Mouse (Mus musculus) heart, embryonic 14.5 days (tissue): ENCODE measurements around the gene Myl9. TPM values are rescaled to one million over a fixed set of nuclear protein-coding genes. Genes with fewer than 3 reads are reported as not detected.

ENCODE experiments used
- ATAC-seq: fragments of 200-750 bp; cut with Nextera tagmentation; 2 replicates; pipeline ENCODE4 v1.8.0; 2017; ENCODE audit warnings: low read depth, moderate TSS enrichment; ENCODE audit not compliant: insufficient number of reproducible peaks, insufficient read depth, low FRiP score
- H3K27ac ChIP-seq, 2 experiments: fragments of 200-500 bp in 1 of 2; fragments of 300-500 bp in 1 of 2; sonication (generic) in 1 of 2; replicated peaks in 1 of 2; 2 replicates each; pipeline ENCODE4 v1.5.1; 2012 to 2014; ENCODE audit warnings: low read depth in 2 of 2, low read length in 2 of 2, control low read depth in 1 of 2, mild to moderate bottlenecking in 1 of 2, mixed read lengths in 1 of 2; ENCODE audit not compliant: control insufficient read depth in 1 of 2, insufficient read depth in 1 of 2
- H3K27me3 ChIP-seq: fragments of 300-500 bp; sonication (generic); 2 replicates; pipeline ENCODE4 v1.6.1; 2014; ENCODE audit warnings: mild to moderate bottlenecking, low read length, control low read depth; ENCODE audit not compliant: control insufficient read depth, insufficient read depth
- H3K36me3 ChIP-seq: fragments of 300-500 bp; sonication (generic); 2 replicates; pipeline ENCODE4 v1.6.1; 2014; ENCODE audit warnings: mild to moderate bottlenecking, control low read depth, low read length, mixed read lengths; ENCODE audit not compliant: control insufficient read depth, insufficient read depth
- H3K4me1 ChIP-seq, 2 experiments: fragments of 200-500 bp in 1 of 2; fragments of 300-500 bp in 1 of 2; sonication (generic) in 1 of 2; 2 replicates each; pipeline ENCODE4 v1.6.1; 2012 to 2014; ENCODE audit warnings: low read length in 2 of 2, control low read depth in 1 of 2, mixed read lengths in 1 of 2; ENCODE audit not compliant: control insufficient read depth in 2 of 2, insufficient read depth in 2 of 2
- H3K4me2 ChIP-seq: fragments of 300-500 bp; sonication (generic); 2 replicates; pipeline ENCODE4 v1.6.1; 2014; ENCODE audit warnings: mild to moderate bottlenecking, low read length
- H3K4me3 ChIP-seq, 2 experiments: fragments of 200-500 bp in 1 of 2; fragments of 300-500 bp in 1 of 2; sonication (generic) in 1 of 2; 2 replicates each; pipeline ENCODE4 v1.5.1; 2012 to 2014; ENCODE audit warnings: low read length in 2 of 2, mild to moderate bottlenecking in 2 of 2, control low read depth in 1 of 2, low read depth in 1 of 2, moderate library complexity in 1 of 2; ENCODE audit not compliant: control insufficient read depth in 1 of 2, insufficient read depth in 1 of 2
- H3K9ac ChIP-seq: fragments of 300-500 bp; sonication (generic); 2 replicates; pipeline ENCODE4 v1.6.1; 2014; ENCODE audit warnings: mild to moderate bottlenecking, low read length
- H3K9me3 ChIP-seq: fragments of 300-500 bp; sonication (generic); 2 replicates; pipeline ENCODE4 v1.6.1; 2016; ENCODE audit warnings: low read length, control low read depth; ENCODE audit not compliant: control insufficient read depth
- WGBS: fragments of 180-500 bp; shearing (Covaris S2); extraction: QIAGEN DNeasy Blood & Tissue Kit; methylation state at CpG from one replicate; pipeline ENCODE4 v1.1.7; 2014; 5-methylcytosine and 5-hydroxymethylcytosine counted together
- polyA plus RNA-seq: library from polyadenylated mRNA; unstranded; fragments of >200 nt; fragmentation: Nextera tagmentation; extraction: Ambion mirVana; gene quantifications from 2 replicates; pipeline ENCODE4 v1.2.1, GENCODE M21; 2014

Gene Myl9
- polyA plus RNA-seq, 1 experiment from 2014 or later, result 2,167 TPM

- Histone ChIP-seq H3K27ac (no peak overlapping the region), H3K4me1 (peaks cover 32 to 52% of the 10 kb centered on the region in 2 experiments), H3K4me3 (no peak overlapping the region)
Observed at GRCm38 (mm10) chr2:156780129-156780528, 4.9 kb downstream of the Myl9 start.

DNA sequence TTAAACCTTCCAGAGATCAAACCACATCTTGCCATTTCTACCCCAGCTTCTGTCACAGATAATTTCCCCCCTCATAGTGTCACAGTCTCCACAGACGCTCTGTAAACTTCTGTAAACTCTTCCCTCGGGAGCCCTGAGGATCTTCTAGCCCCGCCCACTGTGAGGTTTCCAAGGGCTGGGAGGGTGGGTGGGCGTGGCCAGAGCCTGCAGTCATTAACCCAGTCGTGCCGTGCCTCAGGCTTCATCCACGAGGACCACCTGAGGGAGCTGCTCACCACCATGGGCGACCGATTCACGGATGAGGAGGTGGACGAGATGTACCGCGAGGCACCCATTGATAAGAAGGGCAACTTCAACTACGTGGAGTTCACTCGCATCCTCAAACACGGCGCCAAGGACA, 5.5 kb downstream of the Myl9 start:
- H3K4me1 ChIP-seq, result peaks cover 32 to 52% of the 10 kb centered on the region in 2 experiments
- WGBS, result 27% methylated on average over 17 of the region's 17 CpGs
- ATAC-seq, result no peak
- H3K9ac ChIP-seq, result no peak overlapping the region
- no peak overlapping the region for H3K27ac ChIP-seq
- no peaks in the 10 kb centered on the region for H3K27me3 ChIP-seq
- no peaks in the 10 kb centered on the region for H3K9me3 ChIP-seq
- H3K4me3 ChIP-seq, result no peak overlapping the region
- peaks cover 38% of the 10 kb centered on the region for H3K36me3 ChIP-seq
- H3K4me2 ChIP-seq, result no peak overlapping the region

More at GRCm38 (mm10) chr2:156780129-156780528, 4.9 kb downstream of the Myl9 start:
- H3K9me3 ChIP-seq, result no peaks in the 10 kb centered on the region
- no peaks in the 10 kb centered on the region for H3K27me3 ChIP-seq
- ATAC-seq, result no peak
- H3K9ac ChIP-seq, result no peak overlapping the region
- H3K4me2 ChIP-seq, result no peak overlapping the region
- 73% methylated on average over 9 of the region's 9 CpGs for WGBS
- H3K36me3 ChIP-seq, result peaks cover 38% of the 10 kb centered on the region

DNA sequence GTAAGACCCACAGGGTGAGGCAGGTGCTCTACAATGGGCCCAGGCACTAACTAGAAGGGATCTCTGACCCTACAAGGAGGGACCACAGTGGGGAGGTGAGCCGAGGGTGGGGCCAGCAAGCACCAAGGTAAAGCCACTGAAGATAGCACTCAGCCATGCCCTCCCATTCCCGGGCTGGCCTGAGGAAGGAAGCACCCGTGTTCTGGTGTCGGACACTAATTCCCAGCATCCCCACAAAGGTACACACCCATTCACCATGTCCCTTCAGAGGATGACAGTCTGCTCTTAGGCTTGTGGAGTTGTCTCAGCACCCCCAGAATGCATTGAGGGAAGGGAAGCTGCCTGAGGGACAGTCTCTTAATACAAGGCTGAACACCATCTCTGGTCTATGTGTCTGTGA, 6.1 kb downstream of the Myl9 start:
- H3K27me3 ChIP-seq, result no peaks in the 10 kb centered on the region
- H3K4me2 ChIP-seq, result no peak overlapping the region
- H3K36me3 ChIP-seq, result peaks cover 38% of the 10 kb centered on the region
- no peak overlapping the region for H3K9ac ChIP-seq
- 79% methylated on average over 4 of the region's 4 CpGs for WGBS
- no peak for ATAC-seq
- no peak overlapping the region for H3K4me3 ChIP-seq
- H3K4me1 ChIP-seq, result peaks cover 32 to 52% of the 10 kb centered on the region in 2 experiments
- no peak overlapping the region for H3K27ac ChIP-seq
- no peaks in the 10 kb centered on the region for H3K9me3 ChIP-seq

DNA sequence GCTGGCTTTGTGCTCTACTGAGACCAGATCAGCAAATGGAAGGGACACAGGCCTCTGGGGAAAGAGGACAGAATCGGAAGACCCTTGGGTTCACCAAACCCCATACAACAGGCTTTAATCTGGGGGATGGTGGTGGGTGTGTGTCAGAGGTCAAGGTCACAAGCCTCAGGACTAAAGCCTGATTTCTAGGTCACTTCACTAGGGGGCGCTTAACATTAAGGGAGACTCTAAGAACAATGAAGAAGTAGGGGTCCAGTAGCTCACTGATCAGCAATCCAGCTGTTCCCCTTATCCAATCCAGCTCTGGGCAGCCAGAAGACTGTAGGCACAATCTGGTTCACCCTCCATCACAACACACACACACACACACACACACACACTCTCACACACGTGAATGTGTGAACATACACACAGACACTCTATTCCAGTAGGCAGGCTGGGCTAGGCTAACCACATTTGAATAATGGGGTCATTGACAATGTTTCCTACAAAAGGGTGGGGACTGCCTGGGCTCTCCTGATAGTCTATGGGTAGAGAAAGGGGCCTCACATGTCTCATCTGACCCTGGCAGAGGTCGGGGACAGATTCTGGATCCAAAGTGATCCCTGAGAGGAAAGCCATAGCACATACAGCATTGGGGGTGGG, 6.7 kb downstream of the Myl9 start:
- H3K4me2 ChIP-seq, result no peak overlapping the region
- peaks cover 30 to 51% of the 10 kb centered on the region in 2 experiments for H3K4me1 ChIP-seq
- no peak overlapping the region for H3K9ac ChIP-seq
- no peak overlapping the region for H3K27ac ChIP-seq
- no peaks in the 10 kb centered on the region for H3K27me3 ChIP-seq
- WGBS, result 53% methylated on average over 4 of the region's 4 CpGs
- H3K4me3 ChIP-seq, result no peak overlapping the region
- H3K9me3 ChIP-seq, result no peaks in the 10 kb centered on the region
- ATAC-seq, result no peak
- peaks cover 38% of the 10 kb centered on the region for H3K36me3 ChIP-seq

GRCm38 (mm10) chr2:156782481-156783348, 7.5 kb downstream of the Myl9 start:
- H3K4me1 ChIP-seq, result peaks cover 25 to 45% of the 10 kb centered on the region in 2 experiments
- WGBS, result 75% methylated on average over 10 of the region's 10 CpGs
- H3K27ac ChIP-seq, result peak overlapping the region; percentile 17 to 45; a peak in 3 of 4 replicates
- no peak overlapping the region for H3K4me2 ChIP-seq
- H3K9me3 ChIP-seq, result no peaks in the 10 kb centered on the region
- no peak overlapping the region for H3K9ac ChIP-seq
- H3K4me3 ChIP-seq, result no peak overlapping the region
- no peaks in the 10 kb centered on the region for H3K27me3 ChIP-seq
- no peak for ATAC-seq
- peaks cover 38% of the 10 kb centered on the region for H3K36me3 ChIP-seq

DNA sequence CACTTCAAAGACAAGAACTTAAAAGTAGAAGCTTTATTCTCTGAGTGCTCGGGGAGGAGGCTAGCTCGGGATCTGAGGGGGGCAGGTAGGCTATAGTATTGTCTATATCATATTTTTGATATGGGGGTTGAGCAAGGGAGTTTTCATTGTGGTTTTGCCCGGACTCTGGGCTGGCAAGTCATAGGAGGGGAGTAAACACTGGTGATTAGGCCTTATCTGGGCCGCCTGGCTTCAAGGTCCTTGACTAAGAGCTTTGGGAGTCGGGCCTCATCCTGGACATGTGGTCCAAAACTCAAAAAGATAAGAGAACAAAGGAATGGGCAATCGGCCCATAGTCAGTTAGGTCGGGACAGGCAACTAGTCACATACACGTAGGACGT, 8.1 kb downstream of the Myl9 start:
- H3K9ac ChIP-seq, result no peak overlapping the region
- WGBS, result 15% methylated on average over 9 of the region's 9 CpGs
- no peak overlapping the region for H3K4me3 ChIP-seq
- H3K27me3 ChIP-seq, result no peaks in the 10 kb centered on the region
- ATAC-seq, result no peak
- H3K4me1 ChIP-seq, result peaks cover 23 to 38% of the 10 kb centered on the region in 2 experiments
- H3K9me3 ChIP-seq, result no peaks in the 10 kb centered on the region
- peak overlapping the region; percentile 7; the same call in 1 of the 2 replicates for H3K4me2 ChIP-seq
- peaks cover 34% of the 10 kb centered on the region for H3K36me3 ChIP-seq
- peak overlapping the region; percentile 17 to 52; a peak in 3 of 4 replicates for H3K27ac ChIP-seq

DNA sequence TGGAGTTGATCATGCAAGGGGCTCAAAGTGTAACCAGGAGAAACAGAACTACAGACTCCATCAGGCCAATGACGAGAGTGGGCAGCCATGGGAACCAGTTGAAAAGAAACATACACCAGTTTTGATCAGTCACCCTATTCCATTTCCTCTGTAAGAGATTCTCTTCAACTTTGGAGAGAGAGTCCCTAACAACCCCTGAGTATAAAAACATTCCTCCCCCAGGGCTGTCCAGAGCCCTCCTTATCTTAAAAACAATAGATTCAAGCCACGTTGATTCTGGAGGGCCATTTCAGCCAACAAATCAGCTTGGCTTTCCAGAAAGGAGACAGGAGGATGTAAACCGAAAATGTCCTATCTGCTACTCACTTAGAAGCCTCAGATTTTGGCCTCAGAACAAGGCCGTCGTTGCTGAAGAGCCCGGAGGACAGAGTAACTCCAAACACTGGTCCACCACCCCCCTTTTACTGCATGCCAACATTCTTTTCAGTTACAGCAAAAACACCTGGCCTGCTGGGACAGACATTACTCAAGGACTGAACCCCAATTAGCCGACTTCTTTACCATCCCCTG, 8.9 kb downstream of the Myl9 start:
- Histone ChIP-seq H3K4me3 (no peak overlapping the region), H3K4me1 (peaks cover 16 to 31% of the 10 kb centered on the region in 2 experiments), H3K36me3 (peaks cover 26% of the 10 kb centered on the region), H3K9ac (no peak overlapping the region), H3K9me3 (no peaks in the 10 kb centered on the region), H3K4me2 (no peak overlapping the region), H3K27ac (peak overlapping the region; percentile 52 to 57; a peak in 3 of 4 replicates), H3K27me3 (no peaks in the 10 kb centered on the region)
- WGBS, result 25% methylated on average over 7 of the region's 7 CpGs
- ATAC-seq, result no peak
